Mouse (Mus musculus): ENCODE measurements around the gene Dst. TPM values are rescaled to one million over a fixed set of nuclear protein-coding genes. Genes with fewer than 3 reads are reported as not detected.

Dst gene
- polyA plus RNA-seq, 1 experiment from 2014 or later, result 44.5 TPM

DNA sequence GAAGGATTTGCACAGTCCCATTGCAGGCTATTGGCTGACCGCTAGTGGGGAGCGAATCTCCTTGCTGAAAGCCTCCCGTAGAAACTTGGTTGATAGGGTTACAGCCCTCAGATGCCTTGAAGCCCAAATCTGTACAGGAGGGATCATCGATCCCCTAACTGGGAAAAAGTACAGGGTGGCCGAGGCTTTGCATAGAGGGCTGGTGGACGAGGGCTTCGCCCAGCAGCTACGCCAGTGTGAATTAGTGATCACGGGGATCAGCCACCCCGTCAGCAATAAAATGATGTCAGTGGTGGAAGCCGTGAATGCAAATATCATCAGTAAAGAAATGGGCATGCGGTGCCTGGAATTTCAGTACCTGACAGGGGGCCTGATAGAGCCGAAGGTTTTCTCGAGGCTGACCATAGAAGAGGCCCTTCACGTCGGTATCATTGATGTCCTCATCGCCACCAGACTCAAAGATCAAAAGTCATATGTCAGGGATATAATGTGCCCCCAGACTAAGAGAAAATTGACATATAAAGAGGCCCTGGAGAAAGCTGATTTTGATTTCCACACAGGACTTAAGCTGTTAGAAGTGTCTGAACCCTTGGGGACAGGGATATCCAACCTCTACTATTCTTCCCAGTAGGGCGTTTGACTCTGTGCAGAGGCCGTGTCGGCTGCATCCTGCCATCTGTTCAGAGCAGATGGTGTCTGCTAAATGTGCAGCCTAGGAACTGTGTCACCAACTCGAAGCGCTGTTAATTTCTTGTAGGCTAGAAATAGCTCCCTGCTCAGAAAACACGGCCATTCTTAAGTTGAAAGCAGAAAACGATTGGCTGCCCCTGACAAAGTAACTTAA is 274.6 kb downstream of the Dst start:
- Histone ChIP-seq H3K36me3 (peaks cover 40% of the 10 kb centered on the region), H3K27ac (peak overlapping the region; percentile 56), H3K4me2 (replicated peaks) (no peak overlapping the region), H3K9ac (no peak overlapping the region), H3K4me1 (peaks cover 21% of the 10 kb centered on the region), H3K4me3 (no peak overlapping the region), H3K9me3 (replicated peaks) (no peaks in the 10 kb centered on the region), H3K27me3 (no peaks in the 10 kb centered on the region)
- WGBS, result 57% methylated on average over 24 of the region's 24 CpGs
- ATAC-seq (ENCODE audit: low FRiP score), result peak; percentile 84

DNA sequence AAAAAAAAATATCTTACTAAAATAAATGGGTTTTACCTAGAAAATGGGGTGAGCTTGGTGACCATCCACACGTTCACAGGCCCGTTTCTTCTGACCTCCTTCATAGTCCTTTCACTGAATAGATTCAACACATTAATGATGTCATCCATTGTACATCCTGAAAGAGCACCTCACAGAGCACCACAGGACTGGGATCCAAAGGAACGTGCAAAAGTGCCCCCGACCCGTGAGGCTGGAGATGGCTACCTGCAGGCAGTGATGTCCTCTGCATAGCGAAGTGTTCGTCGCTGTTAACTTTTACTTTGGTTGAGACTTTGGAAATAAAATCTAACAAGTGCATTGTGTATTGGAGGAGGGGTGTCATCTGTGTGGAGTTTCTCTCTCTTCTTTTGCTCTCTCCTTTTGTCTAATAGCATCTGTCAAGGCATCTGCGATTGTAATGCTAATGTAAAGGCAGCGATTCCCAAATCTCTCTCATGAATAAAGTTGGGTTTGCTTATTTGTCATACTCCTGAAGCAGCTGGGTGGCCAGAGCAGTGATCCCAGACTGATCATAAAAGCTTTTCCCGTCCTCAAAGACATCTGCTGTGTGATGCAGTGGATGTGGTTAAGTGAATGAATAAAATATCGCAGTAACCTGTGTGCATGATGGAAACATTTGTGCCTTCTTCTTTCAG is 275.4 kb downstream of the Dst start:
- Histone ChIP-seq H3K36me3 (peaks cover 37% of the 10 kb centered on the region), H3K9me3 (replicated peaks) (no peaks in the 10 kb centered on the region), H3K27ac (peak overlapping the region; percentile 56), H3K4me1 (peaks cover 21% of the 10 kb centered on the region), H3K4me3 (no peak overlapping the region), H3K4me2 (replicated peaks) (no peak overlapping the region), H3K27me3 (no peaks in the 10 kb centered on the region), H3K9ac (no peak overlapping the region)
- ATAC-seq (ENCODE audit: low FRiP score), result peak; percentile 65
- WGBS, result 36% methylated on average over 12 of the region's 12 CpGs

DNA sequence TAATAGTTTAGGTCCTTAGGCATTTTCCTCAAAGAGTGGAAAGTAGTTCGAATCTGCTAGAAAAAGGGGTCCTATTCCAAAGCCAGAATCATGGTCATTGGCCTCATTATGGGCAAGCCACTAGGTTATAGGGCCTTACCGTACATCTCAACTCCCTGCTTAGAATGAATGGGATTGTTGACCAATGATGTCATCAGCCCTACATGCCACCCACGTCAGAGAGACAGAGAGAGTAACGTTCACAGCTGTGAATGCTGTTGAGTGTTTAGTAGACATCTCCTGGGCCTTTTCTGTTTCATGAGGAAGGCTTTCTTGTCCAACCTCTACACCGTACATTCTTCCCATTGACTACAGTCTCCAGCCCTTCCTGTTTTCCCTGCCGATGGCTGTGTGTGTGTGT is 276.2 kb downstream of the Dst start:
- peaks cover 21% of the 10 kb centered on the region for H3K4me1 ChIP-seq
- no peak for ATAC-seq (ENCODE audit: low FRiP score)
- no peak overlapping the region for H3K27ac ChIP-seq
- no peaks in the 10 kb centered on the region for H3K9me3 ChIP-seq (replicated peaks)
- 62% methylated on average over 6 of the region's 6 CpGs for WGBS
- no peak overlapping the region for H3K4me3 ChIP-seq
- H3K27me3 ChIP-seq, result no peaks in the 10 kb centered on the region
- peaks cover 37% of the 10 kb centered on the region for H3K36me3 ChIP-seq
- no peak overlapping the region for H3K4me2 ChIP-seq (replicated peaks)
- no peak overlapping the region for H3K9ac ChIP-seq

- peaks cover 44% of the 10 kb centered on the region for H3K36me3 ChIP-seq
- H3K9me3 ChIP-seq (replicated peaks), result no peaks in the 10 kb centered on the region
- WGBS, result 91% methylated on average over 6 of the region's 6 CpGs
- no peak overlapping the region for H3K4me2 ChIP-seq (replicated peaks)
- H3K9ac ChIP-seq, result no peak overlapping the region
- H3K4me3 ChIP-seq, result no peak overlapping the region
- no peak for ATAC-seq (ENCODE audit: low FRiP score)
- H3K27ac ChIP-seq, result no peak overlapping the region
- no peaks in the 10 kb centered on the region for H3K27me3 ChIP-seq
- H3K4me1 ChIP-seq, result peaks cover 21% of the 10 kb centered on the region
Measured at GRCm38 (mm10) chr1:34186033-34186432, 278.0 kb downstream of the Dst start.

GRCm38 (mm10) chr1:34187501-34187900 is 279.5 kb downstream of the Dst start:
- H3K27me3 ChIP-seq, result no peaks in the 10 kb centered on the region
- H3K9ac ChIP-seq, result no peak overlapping the region
- no peak overlapping the region for H3K27ac ChIP-seq
- no peak overlapping the region for H3K4me2 ChIP-seq (replicated peaks)
- WGBS, result 86% methylated on average over 5 of the region's 5 CpGs
- peaks cover 16% of the 10 kb centered on the region for H3K4me1 ChIP-seq
- peaks cover 55% of the 10 kb centered on the region for H3K36me3 ChIP-seq
- no peak for ATAC-seq (ENCODE audit: low FRiP score)
- no peak overlapping the region for H3K4me3 ChIP-seq
- H3K9me3 ChIP-seq (replicated peaks), result no peaks in the 10 kb centered on the region

GRCm38 (mm10) chr1:34188721-34189236 is 280.8 kb downstream of the Dst start:
- H3K27ac ChIP-seq, result no peak overlapping the region
- WGBS, result 95% methylated on average over 16 of the region's 16 CpGs
- H3K27me3 ChIP-seq, result no peaks in the 10 kb centered on the region
- ATAC-seq (ENCODE audit: low FRiP score), result no peak
- H3K4me2 ChIP-seq (replicated peaks), result no peak overlapping the region
- H3K9ac ChIP-seq, result no peak overlapping the region
- H3K4me3 ChIP-seq, result no peak overlapping the region
- no peaks in the 10 kb centered on the region for H3K9me3 ChIP-seq (replicated peaks)
- H3K36me3 ChIP-seq, result peaks cover 67% of the 10 kb centered on the region
- peaks cover 3% of the 10 kb centered on the region; the same call in 1 of the 2 replicates for H3K4me1 ChIP-seq

DNA sequence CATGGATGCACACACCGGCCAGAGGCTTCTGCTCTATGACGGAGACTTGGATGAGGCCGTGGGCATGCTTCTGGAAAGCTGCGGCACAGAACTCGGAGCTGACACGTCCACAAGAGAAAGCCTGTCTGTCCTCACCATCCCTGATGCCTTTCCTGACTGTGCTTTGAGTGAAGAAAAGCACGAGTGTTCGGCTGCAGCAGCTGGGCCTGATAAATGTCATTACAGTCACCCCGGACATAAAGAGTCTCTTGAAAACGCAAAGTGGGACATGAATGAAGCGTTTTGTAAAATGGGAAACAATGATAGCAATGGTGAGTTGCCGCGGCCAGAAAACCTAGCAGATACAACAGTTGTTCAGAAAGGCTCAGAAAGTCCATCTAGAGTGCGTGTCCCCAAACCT is 281.3 kb downstream of the Dst start:
- Histone ChIP-seq H3K27ac (no peak overlapping the region), H3K36me3 (peaks cover 72% of the 10 kb centered on the region), H3K9me3 (replicated peaks) (no peaks in the 10 kb centered on the region), H3K27me3 (no peaks in the 10 kb centered on the region), H3K4me3 (no peak overlapping the region), H3K9ac (no peak overlapping the region), H3K4me1 (no peaks in the 10 kb centered on the region), H3K4me2 (replicated peaks) (no peak overlapping the region)
- 83% methylated on average over 14 of the region's 14 CpGs for WGBS
- no peak for ATAC-seq (ENCODE audit: low FRiP score)

GRCm38 (mm10) chr1:34189970-34190369 is 281.9 kb downstream of the Dst start:
- Histone ChIP-seq H3K4me2 (replicated peaks) (no peak overlapping the region), H3K9ac (no peak overlapping the region), H3K4me3 (no peak overlapping the region), H3K4me1 (no peaks in the 10 kb centered on the region), H3K36me3 (peaks cover 74% of the 10 kb centered on the region), H3K27me3 (no peaks in the 10 kb centered on the region), H3K9me3 (replicated peaks) (no peaks in the 10 kb centered on the region), H3K27ac (no peak overlapping the region)
- no peak for ATAC-seq (ENCODE audit: low FRiP score)
- WGBS, result 66% methylated on average over 7 of the region's 7 CpGs

GRCm38 (mm10) chr1:34192174-34192573 is 284.1 kb downstream of the Dst start:
- peaks cover 84% of the 10 kb centered on the region for H3K36me3 ChIP-seq
- 92% methylated on average over 17 of the region's 17 CpGs for WGBS

GRCm38 (mm10) chr1:34200791-34201190 is 292.8 kb downstream of the Dst start:
- Histone ChIP-seq H3K27me3 (no peaks in the 10 kb centered on the region), H3K9me3 (replicated peaks) (no peaks in the 10 kb centered on the region), H3K9ac (no peak overlapping the region), H3K36me3 (peaks cover 79% of the 10 kb centered on the region), H3K4me3 (no peak overlapping the region), H3K4me1 (no peaks in the 10 kb centered on the region), H3K4me2 (replicated peaks) (no peak overlapping the region), H3K27ac (no peak overlapping the region)
- ATAC-seq (ENCODE audit: low FRiP score), result no peak
- WGBS, result 92% methylated on average over 18 of the region's 18 CpGs

More at GRCm38 (mm10) chr1:34192174-34192573, 284.1 kb downstream of the Dst start:
- Histone ChIP-seq H3K27me3 (no peaks in the 10 kb centered on the region), H3K4me3 (no peak overlapping the region), H3K4me2 (replicated peaks) (no peak overlapping the region), H3K9ac (no peak overlapping the region), H3K27ac (no peak overlapping the region), H3K9me3 (replicated peaks) (no peaks in the 10 kb centered on the region), H3K4me1 (no peaks in the 10 kb centered on the region)
- ATAC-seq (ENCODE audit: low FRiP score), result no peak

DNA sequence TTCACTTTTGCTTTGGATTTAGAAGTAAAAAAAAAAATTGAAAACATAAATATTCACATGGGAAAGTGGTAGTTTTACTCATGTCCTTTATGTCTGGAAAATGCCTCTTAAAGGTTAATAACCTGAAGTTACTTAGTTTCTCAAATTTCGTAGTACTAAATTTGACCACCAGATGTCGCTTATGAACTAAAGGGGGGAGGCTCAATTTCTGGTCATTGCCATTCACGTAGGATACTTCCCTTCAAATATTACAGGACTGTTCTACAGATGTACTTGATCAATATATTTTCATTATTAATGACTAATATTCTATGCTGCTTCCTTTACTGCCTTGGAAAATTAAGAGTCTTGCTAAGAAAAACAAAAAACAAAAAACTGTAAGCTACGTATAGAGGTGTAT is 293.5 kb downstream of the Dst start:
- H3K9me3 ChIP-seq (replicated peaks), result no peaks in the 10 kb centered on the region
- H3K36me3 ChIP-seq, result peaks cover 78% of the 10 kb centered on the region
- 48% methylated on average over 4 of the region's 4 CpGs for WGBS
- H3K4me3 ChIP-seq, result no peak overlapping the region
- no peak overlapping the region for H3K9ac ChIP-seq
- H3K4me2 ChIP-seq (replicated peaks), result no peak overlapping the region
- ATAC-seq (ENCODE audit: low FRiP score), result no peak
- no peaks in the 10 kb centered on the region for H3K4me1 ChIP-seq
- no peaks in the 10 kb centered on the region for H3K27me3 ChIP-seq
- H3K27ac ChIP-seq, result no peak overlapping the region

GRCm38 (mm10) chr1:34211704-34212103 is 303.7 kb downstream of the Dst start:
- Histone ChIP-seq H3K27ac (no peak overlapping the region), H3K4me2 (replicated peaks) (no peak overlapping the region), H3K4me3 (no peak overlapping the region), H3K36me3 (peaks cover 50% of the 10 kb centered on the region), H3K9me3 (replicated peaks) (no peaks in the 10 kb centered on the region), H3K4me1 (no peaks in the 10 kb centered on the region), H3K9ac (no peak overlapping the region), H3K27me3 (no peaks in the 10 kb centered on the region)
- ATAC-seq (ENCODE audit: low FRiP score), result 0 out of 2 replicates have a peak, but pooled peaks have one; percentile 35
- WGBS, result 62% methylated on average over 3 of the region's 3 CpGs

Data from hindbrain, embryonic 12.5 days (tissue).